8 mouse cellular contexts compared by ENCODE assay signal in genomic region chr2:132283236-132284070, GRCm38 (mm10). TPM values are rescaled to one million over a fixed set of nuclear protein-coding genes. Genes with fewer than 3 reads are reported as not detected.
DNase-seq lines count a peak whose midpoint lies in the region; ATAC-seq lines count a peak whose summit lies in the region.

No protein-coding gene starts in this region.

- peak; percentile 42 for DNase-seq in embryo, embryonic 11 days
- no peak for DNase-seq in embryo, embryonic 10 days (ENCODE audit: low spot score)
- DNase-seq in adrenal gland, postnatal 4 days (ENCODE audit: low spot score in 2 of 2) = no peak
- no peak for DNase-seq in thymus, postnatal 25 days

- H3K9ac ChIP-seq in liver, embryonic 12.5 days = no peak overlapping the region
- no peak overlapping the region; the same call in 1 of the 2 replicates for H3K9ac ChIP-seq in stomach, embryonic 16.5 days (ENCODE audit: low read length)

- ATAC-seq in megakaryocyte, adult 5-6 weeks (ENCODE audit: poor library complexity, severe bottlenecking) = no peak
- ATAC-seq in liver, embryonic 12.5 days = 0 out of 2 replicates have a peak, but pooled peaks have one; percentile 47
- ATAC-seq in stomach, embryonic 16.5 days (ENCODE audit: insufficient read depth, low FRiP score) = peak; percentile 48; the same call in 1 of the 2 replicates

- WGBS in liver, embryonic 12.5 days (ENCODE audit: insufficient replicate concordance) = 57% methylated on average over 15 of the region's 15 CpGs
- WGBS in stomach, embryonic 16.5 days = 41% methylated on average over 15 of the region's 15 CpGs

- no peak overlapping the region for H3K4me2 ChIP-seq in liver, embryonic 12.5 days
- peak overlapping the region; percentile 26; the same call in 1 of the 2 replicates for H3K4me2 ChIP-seq in stomach, embryonic 16.5 days (ENCODE audit: low read depth, low read length)

- H3K4me3 ChIP-seq in megakaryocyte, embryonic 14.5 days (replicated peaks) = peak overlapping the region; percentile 65
- H3K4me3 ChIP-seq in liver, embryonic 12.5 days = no peak overlapping the region
- H3K4me3 ChIP-seq in stomach, embryonic 16.5 days (replicated peaks; ENCODE audit: low read length) = no peak overlapping the region

- peaks cover 91% of the 10 kb centered on the region for H3K4me1 ChIP-seq in megakaryocyte, embryonic 14.5 days
- H3K4me1 ChIP-seq in liver, embryonic 12.5 days = peaks cover 52% of the 10 kb centered on the region
- peaks cover 38% of the 10 kb centered on the region for H3K4me1 ChIP-seq in stomach, embryonic 16.5 days (ENCODE audit: control insufficient read depth, insufficient read depth, low read length)

- no peaks in the 10 kb centered on the region for H3K27me3 ChIP-seq in megakaryocyte, embryonic 14.5 days (replicated peaks)
- H3K27me3 ChIP-seq in liver, embryonic 12.5 days (replicated peaks) = no peaks in the 10 kb centered on the region
- no peaks in the 10 kb centered on the region for H3K27me3 ChIP-seq in stomach, embryonic 16.5 days (ENCODE audit: control insufficient read depth, insufficient read depth, low read length)

- peaks cover 73% of the 10 kb centered on the region for H3K36me3 ChIP-seq in megakaryocyte, embryonic 14.5 days (replicated peaks; ENCODE audit: low read length)
- H3K36me3 ChIP-seq in liver, embryonic 12.5 days = peaks cover 10% of the 10 kb centered on the region; the same call in 1 of the 2 replicates
- no peaks in the 10 kb centered on the region for H3K36me3 ChIP-seq in stomach, embryonic 16.5 days (ENCODE audit: control insufficient read depth, insufficient read depth, low read length)

- H3K27ac ChIP-seq in liver, embryonic 12.5 days = peak overlapping the region; percentile 58; the same call in 1 of the 2 replicates
- peak overlapping the region; percentile 89 for H3K27ac ChIP-seq in stomach, embryonic 16.5 days (ENCODE audit: low read length)

- H3K9me3 ChIP-seq in megakaryocyte, embryonic 14.5 days = no peaks in the 10 kb centered on the region
- H3K9me3 ChIP-seq in liver, embryonic 12.5 days (replicated peaks) = no peaks in the 10 kb centered on the region
- H3K9me3 ChIP-seq in stomach, embryonic 16.5 days (replicated peaks; ENCODE audit: control insufficient read depth, low read length) = no peaks in the 10 kb centered on the region

RNA-seq across cellular contexts. Expression of gene Cds2, which starts 20.5 kb away (rescaled TPM):
- 13.8 and 21.9 TPM in 2 replicates for polyA plus RNA-seq in megakaryocyte, embryonic 14.5 days (2012; ENCODE audit: insufficient read depth, low replicate concordance)
- total RNA-seq in megakaryocyte, adult 5-6 weeks (2015) = 17.9 and 32.0 TPM in 2 replicates
- total RNA-seq in megakaryocyte, adult 5-6 weeks (2017) = 24.4 and 26.3 TPM in 2 replicates
- 13.7 and 15.4 TPM in 2 replicates for polyA plus RNA-seq in liver, embryonic 12.5 days (2016; fragmentation: Nextera tagmentation; extraction: Ambion mirVana)
- polyA plus RNA-seq in stomach, embryonic 16.5 days (2015; fragmentation: Nextera tagmentation; extraction: Ambion mirVana) = 19.7 and 20.3 TPM in 2 replicates
- 10 to 100 TPM; 63.3 to 77.3 TPM for total RNA-seq in adrenal gland, postnatal 4 days (2021)

RNA-seq across cellular contexts. Expression of gene Pcna, which starts 30.3 kb away (rescaled TPM):
- polyA plus RNA-seq in megakaryocyte, embryonic 14.5 days (2012; ENCODE audit: insufficient read depth, low replicate concordance) = 6.9 and 19.1 TPM in 2 replicates
- 619 and 646 TPM in 2 replicates for total RNA-seq in megakaryocyte, adult 5-6 weeks (2015)
- 482 and 494 TPM in 2 replicates for total RNA-seq in megakaryocyte, adult 5-6 weeks (2017)
- polyA plus RNA-seq in liver, embryonic 12.5 days (2016; fragmentation: Nextera tagmentation; extraction: Ambion mirVana) = 353 and 360 TPM in 2 replicates
- 197 and 208 TPM in 2 replicates for polyA plus RNA-seq in stomach, embryonic 16.5 days (2015; fragmentation: Nextera tagmentation; extraction: Ambion mirVana)
- 100 to 1,000 TPM; 141 to 161 TPM for total RNA-seq in adrenal gland, postnatal 4 days (2021)

RNA-seq across cellular contexts. Expression of gene Tmem230, which starts 35.8 kb away (rescaled TPM):
- 23.1 and 24.3 TPM in 2 replicates for polyA plus RNA-seq in megakaryocyte, embryonic 14.5 days (2012; ENCODE audit: insufficient read depth, low replicate concordance)
- total RNA-seq in megakaryocyte, adult 5-6 weeks (2015) = 44.3 and 52.5 TPM in 2 replicates
- 18.4 and 18.8 TPM in 2 replicates for total RNA-seq in megakaryocyte, adult 5-6 weeks (2017)
- 24.4 and 25.7 TPM in 2 replicates for polyA plus RNA-seq in liver, embryonic 12.5 days (2016; fragmentation: Nextera tagmentation; extraction: Ambion mirVana)
- 38.2 and 40.6 TPM in 2 replicates for polyA plus RNA-seq in stomach, embryonic 16.5 days (2015; fragmentation: Nextera tagmentation; extraction: Ambion mirVana)
- 10 to 100 TPM; 37.5 to 39.1 TPM for total RNA-seq in adrenal gland, postnatal 4 days (2021)
